15 mouse cellular contexts compared by ENCODE assay signal in the genomic region with DNA sequence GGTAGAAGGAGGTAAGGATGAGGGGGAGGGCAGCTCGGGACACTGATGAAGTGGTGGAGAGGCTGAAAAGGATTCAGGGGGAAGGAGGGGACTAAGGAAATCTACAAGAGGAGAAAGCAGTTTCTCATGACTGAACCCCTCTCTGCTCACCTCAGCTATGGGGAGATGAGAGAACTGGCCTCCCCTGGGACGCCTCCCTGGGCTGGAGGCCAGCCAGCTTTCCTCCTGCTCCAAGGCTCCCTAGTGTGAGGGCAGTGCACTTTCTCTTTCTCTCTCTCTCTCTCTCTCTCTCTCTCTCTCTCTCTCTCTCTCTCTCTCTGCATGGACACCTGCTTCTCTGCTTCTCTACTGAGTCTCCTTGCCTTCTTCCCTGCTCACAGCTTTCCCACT. TPM values are rescaled to one million over a fixed set of nuclear protein-coding genes. Genes with fewer than 3 reads are reported as not detected.
DNase-seq lines count a peak whose midpoint lies in the region; ATAC-seq lines count a peak whose summit lies in the region.
"Had no signal": no experiment of that assay in that cellular context is flagged by ENCODE, and none has a peak within 500 bp of the region (broad histone marks: within the 10 kb centered on the region; RNA-seq: fewer than 3 reads in every experiment).

No protein-coding gene starts in this region.

- peak overlapping the region; percentile 84 for H3K4me2 ChIP-seq in hindbrain, embryonic 12.5 days (replicated peaks)
- H3K4me2 ChIP-seq in midbrain, embryonic 15.5 days = peak overlapping the region; percentile 64

- no peaks in the 10 kb centered on the region for H3K9me3 ChIP-seq in embryonic facial prominence, embryonic 10.5 days
- no peaks in the 10 kb centered on the region for H3K9me3 ChIP-seq in hindbrain, embryonic 12.5 days (replicated peaks)
- no peaks in the 10 kb centered on the region for H3K9me3 ChIP-seq in midbrain, embryonic 15.5 days

- DNase-seq in cerebellum, postnatal 25 days = peak; percentile 63 to 80
- DNase-seq in embryonic facial prominence, embryonic 10.5 days (ENCODE audit: low spot score) = no peak
- DNase-seq in lung, adult 18-20 months = no peak
- DNase-seq in heart, postnatal 4 days = no peak
- no peak for DNase-seq in lung, postnatal 4 days
- DNase-seq: adrenal gland, adult 8-10 months had no signal

- no peaks in the 10 kb centered on the region for H3K36me3 ChIP-seq in embryonic facial prominence, embryonic 10.5 days (replicated peaks)
- peaks cover 12% of the 10 kb centered on the region for H3K36me3 ChIP-seq in hindbrain, embryonic 12.5 days
- H3K36me3 ChIP-seq in midbrain, embryonic 15.5 days (replicated peaks) = peaks cover 9% of the 10 kb centered on the region

- no peak for ATAC-seq in hindbrain, embryonic 12.5 days (ENCODE audit: low FRiP score)
- no peak for ATAC-seq in midbrain, embryonic 15.5 days (replicated peaks)
- ATAC-seq: inflammation-experienced regulatory T-cells, adult 6 months had no signal

- H3K27me3 ChIP-seq in embryonic facial prominence, embryonic 10.5 days (replicated peaks; ENCODE audit: low read depth, poor library complexity, severe bottlenecking) = peaks cover 100% of the 10 kb centered on the region
- H3K27me3 ChIP-seq in hindbrain, embryonic 12.5 days = peaks cover 56% of the 10 kb centered on the region
- no peaks in the 10 kb centered on the region for H3K27me3 ChIP-seq in midbrain, embryonic 15.5 days (replicated peaks)

- WGBS in embryonic facial prominence, embryonic 10.5 days = 48% methylated on average over 2 of the region's 2 CpGs
- 30% methylated on average over 2 of the region's 2 CpGs for WGBS in hindbrain, embryonic 12.5 days
- 44% methylated on average over 2 of the region's 2 CpGs for WGBS in midbrain, embryonic 15.5 days

- peak overlapping the region; percentile 76; the same call in 1 of the 2 replicates for H3K4me3 ChIP-seq in embryonic facial prominence, embryonic 10.5 days
- peak overlapping the region; percentile 85 for H3K4me3 ChIP-seq in hindbrain, embryonic 12.5 days
- H3K4me3 ChIP-seq in midbrain, embryonic 15.5 days = peak overlapping the region; percentile 94

- H3K27ac ChIP-seq in embryonic facial prominence, embryonic 10.5 days (replicated peaks) = no peak overlapping the region
- H3K27ac ChIP-seq in hindbrain, embryonic 12.5 days = 0 out of 2 replicates have a peak overlapping the region, but pooled peaks have one; percentile 95
- peak overlapping the region; percentile 94 for H3K27ac ChIP-seq in midbrain, embryonic 15.5 days
- H3K27ac ChIP-seq: kidney, postnatal 0 days had no signal

- H3K9ac ChIP-seq in hindbrain, embryonic 12.5 days = peak overlapping the region; percentile 99
- peak overlapping the region; percentile 99 for H3K9ac ChIP-seq in midbrain, embryonic 15.5 days

- peaks cover 59% of the 10 kb centered on the region for H3K4me1 ChIP-seq in embryonic facial prominence, embryonic 10.5 days
- peaks cover 72% of the 10 kb centered on the region for H3K4me1 ChIP-seq in hindbrain, embryonic 12.5 days
- peaks cover 71% of the 10 kb centered on the region for H3K4me1 ChIP-seq in midbrain, embryonic 15.5 days

RNA-seq across cellular contexts. Expression of gene Slc22a12, which starts 42.2 kb away (rescaled TPM):
- not detected in 2 replicates for polyA plus RNA-seq in embryonic facial prominence, embryonic 10.5 days (2016; fragmentation: Nextera tagmentation; extraction: Ambion mirVana)
- polyA plus RNA-seq in hindbrain, embryonic 12.5 days (2016; fragmentation: Nextera tagmentation; extraction: Ambion mirVana) = not detected in 2 replicates
- polyA plus RNA-seq in midbrain, embryonic 15.5 days (2015; fragmentation: Nextera tagmentation; extraction: Ambion mirVana) = 0.17 and 0.32 TPM in 2 replicates
- not detected for total RNA-seq in heart, postnatal 4 days (2021)
- total RNA-seq: gastrocnemius, postnatal 4 days had no signal
- polyA plus RNA-seq: heart, embryonic 14.5 days; inflammation-experienced regulatory T-cells, adult 6 months; limb, embryonic 11.5 days; liver, embryonic 16.5 days; small intestine, adult 2 months had no signal

Comparison
In these comparisons a context has a peak if more than half of its experiments do, and no peak if none do; other contexts are left out.
1. DNase-seq: peak in cerebellum, postnatal 25 days (2 of 2); none in embryonic facial prominence, embryonic 10.5 days (single experiment), lung, adult 18-20 months (0 of 2), heart, postnatal 4 days (single experiment) and lung, postnatal 4 days (0 of 2).
2. Peak in every context shown above with its lines, with median percentiles within 50 percentile points of each other: H3K4me3 ChIP-seq.